Mouse (Mus musculus): ENCODE measurements around the gene Etl4. TPM values are rescaled to one million over a fixed set of nuclear protein-coding genes. Genes with fewer than 3 reads are reported as not detected.

Gene Etl4
- polyA plus RNA-seq, 1 experiment from 2014 or later, result 33.4 TPM

DNA sequence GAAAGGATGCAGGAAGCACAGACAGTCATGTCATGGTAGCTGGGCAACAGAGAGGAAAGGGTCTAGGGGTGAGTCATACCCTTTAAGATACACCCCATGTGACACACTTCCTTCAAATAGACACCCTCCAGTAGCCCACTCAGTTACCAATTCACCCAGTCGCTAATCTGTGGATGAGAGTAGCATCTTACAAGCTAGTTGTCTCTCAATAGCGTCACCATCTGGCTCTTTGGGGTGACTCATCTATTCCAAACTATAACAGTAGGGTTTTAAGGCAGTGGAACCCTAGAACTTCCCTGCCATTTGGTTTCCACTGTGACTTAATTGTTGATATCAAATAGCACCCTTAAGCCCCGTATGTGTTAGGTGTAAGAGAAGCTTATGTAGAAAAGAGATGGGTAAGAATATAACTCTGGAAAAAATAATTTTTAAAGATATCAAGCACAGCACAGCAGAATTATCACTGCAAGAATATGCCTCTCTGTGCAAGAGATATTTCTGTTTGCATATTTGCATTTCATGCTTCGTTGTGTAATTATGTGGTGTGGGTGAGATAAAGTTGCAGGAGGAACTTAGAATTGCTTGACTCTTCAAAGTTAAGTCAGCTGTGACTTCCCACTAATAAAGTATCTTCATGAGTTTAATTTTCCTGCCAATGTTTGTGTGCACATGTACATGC, 166.7 kb downstream of the Etl4 start:
- no peak overlapping the region for H3K27ac ChIP-seq (ENCODE audit: low read depth)
- no peak for TF ChIP-seq CTCF (IDR thresholded peaks at IDR 0.05; ENCODE audit: low read depth)
- peaks cover 12% of the 10 kb centered on the region for H3K4me1 ChIP-seq (ENCODE audit: insufficient read depth)
- H3K36me3 ChIP-seq (ENCODE audit: insufficient read depth), result no peaks in the 10 kb centered on the region
- H3K9me3 ChIP-seq (ENCODE audit: low read depth, low read length), result no peaks in the 10 kb centered on the region
- DNase-seq (no peak), ATAC-seq (ENCODE audit: insufficient read depth) (no peak)
- WGBS, result 78% methylated on average over 4 of the region's 4 CpGs
- H3K4me3 ChIP-seq (ENCODE audit: low read depth, low read length), result no peak overlapping the region
- no peak overlapping the region for H3K4me2 ChIP-seq
- no peak overlapping the region for H3K9ac ChIP-seq
- H3K27me3 ChIP-seq (ENCODE audit: insufficient read depth, low read length), result no peaks in the 10 kb centered on the region

DNA sequence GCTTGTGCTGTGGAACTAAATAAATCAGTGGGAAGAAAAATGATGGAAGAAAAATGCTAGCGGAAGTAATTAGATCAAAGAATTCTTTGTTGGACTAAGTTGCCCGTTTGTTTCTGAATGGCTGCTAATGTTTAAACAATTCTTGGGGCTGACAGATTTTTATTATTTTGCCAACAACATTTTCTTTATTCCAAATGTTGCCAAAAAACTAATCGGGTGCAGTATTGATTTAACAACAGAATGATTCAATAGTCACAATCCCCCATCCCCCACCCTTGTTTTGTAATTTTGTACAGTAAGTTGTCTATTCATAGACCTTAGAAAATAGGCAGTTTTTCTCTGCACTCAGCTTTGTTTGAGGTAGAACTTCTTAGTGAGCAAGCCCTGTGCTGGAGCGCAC, 175.2 kb downstream of the Etl4 start:
- no peak overlapping the region for H3K27ac ChIP-seq (ENCODE audit: low read depth)
- H3K9me3 ChIP-seq (ENCODE audit: low read depth, low read length), result no peaks in the 10 kb centered on the region
- H3K36me3 ChIP-seq (ENCODE audit: insufficient read depth), result no peaks in the 10 kb centered on the region
- no peaks in the 10 kb centered on the region for H3K4me1 ChIP-seq (ENCODE audit: insufficient read depth)
- WGBS, result 57% methylated on average over 4 of the region's 4 CpGs
- no peak for TF ChIP-seq CTCF (IDR thresholded peaks at IDR 0.05; ENCODE audit: low read depth)
- no peak overlapping the region for H3K9ac ChIP-seq
- ATAC-seq (ENCODE audit: insufficient read depth), result no peak
- no peaks in the 10 kb centered on the region for H3K27me3 ChIP-seq (ENCODE audit: insufficient read depth, low read length)
- no peak overlapping the region for H3K4me3 ChIP-seq (ENCODE audit: low read depth, low read length)
- no peak overlapping the region for H3K4me2 ChIP-seq
- DNase-seq, result peak; percentile 6

DNA sequence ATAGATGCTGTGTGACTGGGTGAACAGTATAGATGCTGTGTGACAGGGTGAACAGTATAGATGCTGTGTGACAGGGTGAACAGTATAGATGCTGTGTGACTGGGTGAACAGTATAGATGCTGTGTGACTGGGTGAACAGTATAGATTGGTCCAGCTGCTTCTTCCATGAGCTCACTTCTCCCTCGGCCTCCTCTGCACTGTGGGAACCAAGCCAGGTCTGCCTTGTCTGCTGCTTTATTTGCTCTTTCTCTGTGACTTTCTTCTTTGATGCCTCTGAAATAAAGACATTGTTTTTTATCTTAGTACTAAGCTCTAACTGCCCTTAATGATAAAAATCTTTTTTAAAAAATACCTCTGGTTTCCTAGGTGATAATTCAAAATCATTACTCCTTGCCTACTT, 195.9 kb downstream of the Etl4 start:
- no peak for TF ChIP-seq CTCF (IDR thresholded peaks at IDR 0.05; ENCODE audit: low read depth)
- no peak overlapping the region for H3K4me3 ChIP-seq (ENCODE audit: low read depth, low read length)
- no peaks in the 10 kb centered on the region for H3K36me3 ChIP-seq (ENCODE audit: insufficient read depth)
- 56% methylated on average over 1 of the region's 1 CpGs for WGBS
- no peak overlapping the region for H3K9ac ChIP-seq
- no peak for DNase-seq
- no peak overlapping the region for H3K27ac ChIP-seq (ENCODE audit: low read depth)
- H3K27me3 ChIP-seq (ENCODE audit: insufficient read depth, low read length), result no peaks in the 10 kb centered on the region
- ATAC-seq (ENCODE audit: insufficient read depth), result no peak
- no peak overlapping the region for H3K4me2 ChIP-seq
- no peaks in the 10 kb centered on the region for H3K4me1 ChIP-seq (ENCODE audit: insufficient read depth)
- H3K9me3 ChIP-seq (ENCODE audit: low read depth, low read length), result no peaks in the 10 kb centered on the region

DNA sequence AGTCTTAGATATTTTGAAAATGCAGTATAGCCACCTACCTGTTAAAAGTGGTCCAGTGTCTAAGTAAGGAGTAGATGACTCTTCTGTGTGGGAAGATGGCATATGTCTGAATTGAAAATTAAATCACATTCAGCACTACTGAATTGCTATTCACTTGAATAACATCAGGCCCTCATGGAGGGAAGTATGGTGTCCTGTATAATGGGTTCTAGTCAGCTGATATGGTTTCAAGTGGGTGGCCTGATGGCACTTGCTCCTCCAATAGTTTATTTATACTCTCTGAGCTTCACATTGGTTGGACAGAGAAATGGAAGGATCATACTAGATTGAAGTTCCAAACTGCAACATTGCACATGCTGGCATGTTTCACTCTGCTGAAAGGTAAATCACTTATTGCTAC, 202.1 kb downstream of the Etl4 start:
- no peaks in the 10 kb centered on the region for H3K36me3 ChIP-seq (ENCODE audit: insufficient read depth)
- H3K27ac ChIP-seq (ENCODE audit: low read depth), result no peak overlapping the region
- no peaks in the 10 kb centered on the region for H3K4me1 ChIP-seq (ENCODE audit: insufficient read depth)
- H3K27me3 ChIP-seq (ENCODE audit: insufficient read depth, low read length), result no peaks in the 10 kb centered on the region
- H3K9ac ChIP-seq, result no peak overlapping the region
- TF ChIP-seq CTCF (IDR thresholded peaks at IDR 0.05; ENCODE audit: low read depth), result no peak
- no peak overlapping the region for H3K4me3 ChIP-seq (ENCODE audit: low read depth, low read length)
- H3K4me2 ChIP-seq, result no peak overlapping the region
- ATAC-seq (ENCODE audit: insufficient read depth) (no peak), DNase-seq (no peak)
- no peaks in the 10 kb centered on the region for H3K9me3 ChIP-seq (ENCODE audit: low read depth, low read length)

DNA sequence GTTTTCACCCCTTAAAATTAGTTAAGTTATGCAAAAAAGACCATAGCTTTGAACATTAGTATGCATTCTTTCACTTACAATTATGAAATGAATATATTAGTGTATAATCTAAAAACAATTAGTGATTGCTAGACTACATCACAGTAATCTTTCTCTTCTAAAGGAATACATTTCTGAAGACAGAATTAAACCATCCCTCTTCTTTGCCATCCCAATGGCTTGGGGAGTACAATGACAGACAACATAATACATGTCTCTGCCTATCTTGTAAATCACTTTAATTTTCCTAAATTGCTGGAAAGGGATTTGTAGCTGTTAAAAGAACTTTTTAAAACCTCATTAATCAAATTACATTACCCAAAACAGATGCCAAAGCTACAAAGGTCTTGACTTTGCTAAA, 216.3 kb downstream of the Etl4 start:
- H3K4me2 ChIP-seq, result no peak overlapping the region
- H3K9ac ChIP-seq, result no peak overlapping the region

DNA sequence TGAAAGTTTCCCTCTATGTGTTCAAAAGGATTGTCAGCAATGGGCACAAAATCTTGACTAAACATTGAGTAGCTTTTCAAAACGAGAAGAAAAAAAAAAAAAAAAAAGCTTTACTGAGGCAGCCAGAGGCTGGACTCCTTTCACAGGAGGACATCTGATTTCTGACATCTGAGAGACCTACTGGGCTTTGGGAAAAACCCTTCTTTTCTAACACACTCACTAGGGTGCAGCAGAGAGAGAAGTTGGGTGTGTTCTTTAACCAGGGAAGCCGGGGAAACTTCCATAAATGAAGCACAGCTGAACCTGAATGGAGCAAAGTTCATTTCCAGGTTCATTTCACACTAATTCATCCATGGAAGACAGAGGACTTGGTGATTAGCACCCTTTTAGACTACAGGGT, 222.2 kb downstream of the Etl4 start:
- Histone ChIP-seq H3K9ac (no peak overlapping the region), H3K9me3 (ENCODE audit: low read depth, low read length) (no peaks in the 10 kb centered on the region), H3K4me3 (ENCODE audit: low read depth, low read length) (no peak overlapping the region), H3K4me1 (ENCODE audit: insufficient read depth) (no peaks in the 10 kb centered on the region), H3K4me2 (no peak overlapping the region), H3K27ac (ENCODE audit: low read depth) (no peak overlapping the region), H3K27me3 (ENCODE audit: insufficient read depth, low read length) (no peaks in the 10 kb centered on the region), H3K36me3 (ENCODE audit: insufficient read depth) (no peaks in the 10 kb centered on the region)
- DNase-seq (peak; percentile 8), ATAC-seq (ENCODE audit: insufficient read depth) (no peak)
- no peak for TF ChIP-seq CTCF (IDR thresholded peaks at IDR 0.05; ENCODE audit: low read depth)
- 13% methylated on average over 2 of the region's 2 CpGs for WGBS

More for the DNA sequence above, 216.3 kb downstream of the Etl4 start:
- ATAC-seq (ENCODE audit: insufficient read depth) (no peak), DNase-seq (no peak)
- H3K4me3 ChIP-seq (ENCODE audit: low read depth, low read length), result no peak overlapping the region
- no peak for TF ChIP-seq CTCF (IDR thresholded peaks at IDR 0.05; ENCODE audit: low read depth)
- no peaks in the 10 kb centered on the region for H3K27me3 ChIP-seq (ENCODE audit: insufficient read depth, low read length)
- no peaks in the 10 kb centered on the region for H3K36me3 ChIP-seq (ENCODE audit: insufficient read depth)
- H3K27ac ChIP-seq (ENCODE audit: low read depth), result no peak overlapping the region
- H3K4me1 ChIP-seq (ENCODE audit: insufficient read depth), result no peaks in the 10 kb centered on the region
- H3K9me3 ChIP-seq (ENCODE audit: low read depth, low read length), result no peaks in the 10 kb centered on the region

DNA sequence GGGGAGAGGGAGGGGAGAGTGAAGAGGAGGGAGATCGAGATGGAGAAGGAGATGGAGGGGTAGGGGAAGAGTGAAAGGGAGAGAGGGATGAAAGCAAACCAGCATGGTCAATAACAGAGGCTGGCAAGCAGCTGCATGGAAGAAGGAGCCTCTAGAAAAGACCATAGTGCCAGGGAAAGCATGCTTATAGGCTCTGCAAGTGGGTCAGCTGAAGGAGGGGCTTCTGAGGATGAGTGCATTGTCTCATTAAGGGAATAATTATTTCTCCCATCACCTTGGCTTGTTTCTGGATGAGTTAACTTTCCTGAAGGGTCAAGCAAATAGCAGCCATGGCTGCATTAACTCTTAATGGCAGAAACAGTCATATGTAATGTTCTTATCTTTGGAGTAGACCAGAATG, 228.8 kb downstream of the Etl4 start:
- Histone ChIP-seq H3K9me3 (ENCODE audit: low read depth, low read length) (no peaks in the 10 kb centered on the region), H3K4me2 (no peak overlapping the region), H3K27ac (ENCODE audit: low read depth) (no peak overlapping the region), H3K36me3 (ENCODE audit: insufficient read depth) (no peaks in the 10 kb centered on the region), H3K4me1 (ENCODE audit: insufficient read depth) (no peaks in the 10 kb centered on the region), H3K9ac (no peak overlapping the region), H3K27me3 (ENCODE audit: insufficient read depth, low read length) (no peaks in the 10 kb centered on the region), H3K4me3 (ENCODE audit: low read depth, low read length) (no peak overlapping the region)
- 59% methylated on average over 1 of the region's 1 CpGs for WGBS
- no peak for TF ChIP-seq CTCF (IDR thresholded peaks at IDR 0.05; ENCODE audit: low read depth)
- DNase-seq (no peak), ATAC-seq (ENCODE audit: insufficient read depth) (no peak)

DNA sequence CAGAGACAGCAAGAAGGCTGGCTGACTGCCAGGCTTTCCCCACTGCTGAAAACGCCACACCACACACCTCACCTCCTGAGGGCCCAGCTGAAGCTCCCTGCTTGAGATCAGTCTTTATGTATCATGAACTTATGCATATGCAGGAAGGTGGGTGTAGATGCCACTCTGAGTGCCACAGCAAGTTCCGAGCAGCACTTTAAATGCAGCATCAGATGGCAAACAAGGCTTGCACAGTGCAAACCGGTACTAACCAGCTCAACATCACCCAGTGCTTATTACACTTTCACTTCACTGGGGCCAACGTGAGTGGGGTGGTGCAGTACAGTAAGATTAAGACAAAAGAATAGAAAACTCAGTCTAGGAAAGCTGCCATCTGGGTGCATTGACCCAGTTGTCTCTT, 235.8 kb downstream of the Etl4 start:
- Histone ChIP-seq H3K4me2 (no peak overlapping the region), H3K27me3 (ENCODE audit: insufficient read depth, low read length) (no peaks in the 10 kb centered on the region), H3K9me3 (ENCODE audit: low read depth, low read length) (no peaks in the 10 kb centered on the region), H3K27ac (ENCODE audit: low read depth) (no peak overlapping the region), H3K4me3 (ENCODE audit: low read depth, low read length) (no peak overlapping the region), H3K4me1 (ENCODE audit: insufficient read depth) (no peaks in the 10 kb centered on the region), H3K9ac (no peak overlapping the region), H3K36me3 (ENCODE audit: insufficient read depth) (no peaks in the 10 kb centered on the region)
- TF ChIP-seq CTCF (IDR thresholded peaks at IDR 0.05; ENCODE audit: low read depth), result no peak
- DNase-seq (no peak), ATAC-seq (ENCODE audit: insufficient read depth) (no peak)
- 61% methylated on average over 4 of the region's 4 CpGs for WGBS

Measured in lung, embryonic 14.5 days (tissue).